Mouse (Mus musculus): Measurements from ENCODE around the gene Sox6.

DNA sequence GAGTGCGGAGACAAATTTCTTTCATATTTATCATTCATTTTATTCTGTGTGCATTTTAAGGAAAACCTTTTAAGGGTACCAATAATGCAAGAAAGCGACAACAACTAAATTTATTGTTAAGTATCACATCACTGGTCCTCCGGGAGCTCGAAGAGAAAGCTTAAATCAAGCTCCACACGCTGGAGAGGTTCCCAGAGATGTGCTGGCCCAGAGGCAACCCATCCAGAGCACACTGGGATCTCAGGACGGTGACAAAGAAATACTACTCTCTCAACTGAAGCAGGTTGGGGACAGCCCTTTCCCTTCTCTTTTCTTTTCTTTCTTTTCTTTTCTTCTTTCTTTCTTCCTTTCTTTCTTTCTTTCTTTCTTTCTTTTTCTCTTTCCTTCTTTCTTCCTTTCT is 173.4 kb downstream of the Sox6 start:
- TF ChIP-seq CTCF (IDR thresholded peaks at IDR 0.05; ENCODE audit: extremely low read depth, insufficient read depth, insufficient read length, insufficient replicate concordance) (no peak), POLR2A (IDR thresholded peaks at IDR 0.05; ENCODE audit: low read depth, low read length) (no peak)
